Mouse (Mus musculus) cerebellum, adult 2 months (tissue): ENCODE data around the gene Cactin.

ENCODE experiments used
- CTCF ChIP-seq: fragments of 200-500 bp; IDR thresholded peaks from 2 replicates; pipeline ENCODE4 v1.5.1; 2011; ENCODE audit warnings: low read depth, mild to moderate bottlenecking, control low read depth, low read length, moderate library complexity, borderline replicate concordance; ENCODE audit not compliant: insufficient read depth
- POLR2A ChIP-seq: fragments of 200-500 bp; IDR thresholded peaks from 2 replicates; pipeline ENCODE4 v1.6.1; 2011; ENCODE audit warnings: low read length, control low read depth, borderline replicate concordance; ENCODE audit not compliant: insufficient read depth

DNA sequence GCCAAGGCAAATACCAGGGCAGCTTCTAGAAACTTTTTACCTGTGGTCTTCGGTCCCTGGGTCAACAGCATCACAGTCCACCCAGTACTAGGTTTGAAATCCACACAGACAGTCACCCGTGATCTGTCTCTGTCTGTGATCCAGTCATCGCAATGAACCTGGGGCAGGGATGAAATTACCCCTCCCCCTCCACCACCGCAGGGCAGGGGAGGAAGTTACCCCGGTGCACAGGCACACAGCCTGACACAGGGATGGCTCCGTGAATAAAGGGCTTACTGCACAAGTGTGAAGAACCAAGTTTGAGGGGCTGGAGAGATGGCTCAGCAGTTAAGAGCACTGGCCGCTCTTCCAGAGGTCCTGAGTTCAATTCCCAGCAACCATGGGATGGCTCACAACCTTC lies 17.1 kb upstream of the Cactin start:
- no peak for TF ChIP-seq CTCF
- no peak for TF ChIP-seq POLR2A
